27 mouse cellular contexts compared by ENCODE assay signal in the genomic region with DNA sequence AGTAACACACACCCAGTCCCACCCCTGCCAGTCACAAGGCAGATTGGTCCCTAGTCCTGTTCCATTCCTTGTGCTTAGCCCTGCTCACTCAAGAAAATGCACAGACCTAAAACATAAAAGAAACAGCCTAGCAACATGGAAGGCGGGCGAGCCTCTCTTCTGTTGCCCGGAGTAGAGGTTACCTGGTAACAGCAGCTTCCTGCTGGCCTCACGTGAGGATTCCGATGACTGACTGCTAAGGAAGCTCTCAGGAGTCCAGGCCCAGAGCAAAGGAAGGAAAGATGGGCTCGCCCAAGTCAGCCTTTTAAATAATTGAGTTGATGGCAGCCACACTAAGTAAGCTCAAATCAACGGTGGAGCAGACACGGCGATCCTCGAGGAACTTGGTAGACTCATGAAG. TPM values are rescaled to one million over a fixed set of nuclear protein-coding genes. Genes with fewer than 3 reads are reported as not detected.
DNase-seq lines count a peak whose midpoint lies in the region; ATAC-seq and TF ChIP-seq lines count a peak whose summit lies in the region.
"Had no signal": no experiment of that assay in that cellular context is flagged by ENCODE, and none has a peak within 500 bp of the region (broad histone marks: within the 10 kb centered on the region; RNA-seq: fewer than 3 reads in every experiment).

No protein-coding gene starts in this region.

- H3K36me3 ChIP-seq in heart, adult 2 months (ENCODE audit: control insufficient read depth, insufficient read depth, low read length), result no peaks in the 10 kb centered on the region; the same call in 1 of the 2 replicates
- peaks cover 48% of the 10 kb centered on the region for H3K36me3 ChIP-seq in kidney, embryonic 15.5 days
- H3K36me3 ChIP-seq: stomach, embryonic 15.5 days had no signal

- H3K79me2 ChIP-seq in heart, adult 2 months (replicated peaks; ENCODE audit: control insufficient read depth, insufficient read depth, low read length), result peaks cover 2% of the 10 kb centered on the region; the same call in 1 of the 2 replicates

- ATAC-seq in kidney, embryonic 15.5 days (replicated peaks; ENCODE audit: low FRiP score), result no peak
- ATAC-seq: CD4-positive, CD25-positive, alpha-beta regulatory T cell, adult 4 months; forebrain, embryonic 13.5 days; liver, embryonic 12.5 days had no signal

- intact Hi-C loops in heart, adult 2 months (cut with DNase I), result no loop called here
- intact Hi-C loops in heart, postnatal 10 days (cut with DNase I), result no loop called here

- 64% methylated on average over 10 of the region's 10 CpGs for WGBS in heart, adult 2 months
- 87% methylated on average over 10 of the region's 10 CpGs for WGBS in kidney, embryonic 15.5 days

- TF ChIP-seq EP300 in heart, adult 2 months (IDR thresholded peaks at IDR 0.05; ENCODE audit: insufficient read depth, low read depth, low read length), result no peak

- no peaks in the 10 kb centered on the region for H3K27me3 ChIP-seq in heart, adult 2 months (ENCODE audit: control insufficient read depth, insufficient read depth, low read length)
- no peaks in the 10 kb centered on the region for H3K27me3 ChIP-seq in kidney, embryonic 15.5 days
- H3K27me3 ChIP-seq: embryonic facial prominence, embryonic 13.5 days; forebrain, embryonic 13.5 days; heart, embryonic 12.5 days; limb, embryonic 13.5 days; liver, embryonic 12.5 days; midbrain, embryonic 12.5 days; stomach, embryonic 15.5 days had no signal

- H3K27ac ChIP-seq in heart, adult 2 months, result peak overlapping the region; percentile 80
- H3K27ac ChIP-seq in kidney, embryonic 15.5 days, result no peak overlapping the region
- H3K27ac ChIP-seq: forebrain, embryonic 13.5 days; kidney, postnatal 0 days; limb, embryonic 13.5 days; liver, embryonic 12.5 days; midbrain, embryonic 12.5 days; stomach, embryonic 15.5 days had no signal

- no peak for DNase-seq in heart, adult 2 months
- no peak for DNase-seq in heart, postnatal 10 days
- peak; percentile 36 to 66 for DNase-seq in kidney, postnatal 25 days
- DNase-seq in retina, postnatal 1 day, result peak; percentile 24
- DNase-seq in retina, embryonic 14.5 days (ENCODE audit: low spot score), result no peak
- no peak for DNase-seq in embryo, embryonic 10.5 days (ENCODE audit: low spot score)
- DNase-seq: adrenal gland, postnatal 36 days; cerebellum, adult 11-12 months; cerebellum, postnatal 14 days; heart, postnatal 14 days; lung, adult 18-20 months; lung, postnatal 10 days had no signal

- peak overlapping the region; percentile 3; the same call in 1 of the 2 replicates for H3K4me3 ChIP-seq in heart, adult 2 months
- H3K4me3 ChIP-seq in kidney, embryonic 15.5 days (replicated peaks), result no peak overlapping the region
- H3K4me3 ChIP-seq: embryonic facial prominence, embryonic 13.5 days; forebrain, embryonic 13.5 days; heart, embryonic 12.5 days; limb, embryonic 13.5 days; liver, embryonic 12.5 days; midbrain, embryonic 12.5 days; stomach, embryonic 15.5 days had no signal

- H3K9ac ChIP-seq in heart, adult 2 months (ENCODE audit: low read depth, low read length), result 0 out of 2 replicates have a peak overlapping the region, but pooled peaks have one; percentile 18
- H3K9ac ChIP-seq in kidney, embryonic 15.5 days, result no peak overlapping the region
- H3K9ac ChIP-seq: embryonic facial prominence, embryonic 13.5 days; forebrain, embryonic 13.5 days; heart, embryonic 12.5 days; limb, embryonic 13.5 days; liver, embryonic 12.5 days; midbrain, embryonic 12.5 days; stomach, embryonic 15.5 days had no signal

- TF ChIP-seq CTCF in heart, adult 2 months (IDR thresholded peaks at IDR 0.05), result no peak

- TF ChIP-seq POLR2A in heart, adult 2 months (IDR thresholded peaks at IDR 0.05; ENCODE audit: insufficient read depth, low read depth, low read length), result no peak

- peaks cover 22% of the 10 kb centered on the region for H3K4me1 ChIP-seq in heart, adult 2 months (ENCODE audit: control insufficient read depth, insufficient read depth, low read length)
- 0 out of 2 replicates have a peak, but pooled peaks cover 3% of the 10 kb centered on the region for H3K4me1 ChIP-seq in kidney, embryonic 15.5 days
- H3K4me1 ChIP-seq: stomach, embryonic 15.5 days had no signal

- no peaks in the 10 kb centered on the region for H3K9me3 ChIP-seq in kidney, embryonic 15.5 days (replicated peaks)
- H3K9me3 ChIP-seq: embryonic facial prominence, embryonic 13.5 days; forebrain, embryonic 13.5 days; limb, embryonic 13.5 days; liver, embryonic 12.5 days; midbrain, embryonic 12.5 days; stomach, embryonic 15.5 days had no signal

- H3K4me2 ChIP-seq in kidney, embryonic 15.5 days, result no peak overlapping the region
- H3K4me2 ChIP-seq: embryonic facial prominence, embryonic 13.5 days; forebrain, embryonic 13.5 days; heart, embryonic 12.5 days; limb, embryonic 13.5 days; liver, embryonic 12.5 days; midbrain, embryonic 12.5 days; stomach, embryonic 15.5 days had no signal

RNA-seq across cellular contexts. Expression of gene Plekhm2, which starts 12.8 kb away (rescaled TPM):
- total RNA-seq in heart, adult 2 months (2021), result 100 to 1,000 TPM in 1 of 2 experiments, 10 to 100 TPM in 1; 95.2 to 126 TPM
- 111 and 144 TPM in 2 replicates for polyA plus RNA-seq in heart, adult 2 months (2012; rRNA removed)
- 10 to 100 TPM; 81.0 to 83.1 TPM for total RNA-seq in heart, postnatal 10 days (2021)
- polyA plus RNA-seq in kidney, embryonic 15.5 days (2015; fragmentation: Nextera tagmentation; extraction: Ambion mirVana), result 4.7 and 6.8 TPM in 2 replicates

RNA-seq across cellular contexts. Expression of gene Slc25a34, which starts 28.3 kb away (rescaled TPM):
- total RNA-seq in heart, adult 2 months (2021), result 100 to 1,000 TPM; 118 to 132 TPM
- polyA plus RNA-seq in heart, adult 2 months (2012; rRNA removed), result 183 and 258 TPM in 2 replicates
- 10 to 100 TPM; 81.1 to 84.5 TPM for total RNA-seq in heart, postnatal 10 days (2021)
- polyA plus RNA-seq in kidney, embryonic 15.5 days (2015; fragmentation: Nextera tagmentation; extraction: Ambion mirVana), result 0.27 and 0.49 TPM in 2 replicates
- polyA plus RNA-seq: CD4-positive, CD25-positive, alpha-beta regulatory T cell, adult 4 months; embryonic facial prominence, embryonic 13.5 days; hindbrain, embryonic 11.5 days; limb, embryonic 13.5 days; liver, embryonic 12.5 days; neural tube, embryonic 14.5 days; thymus, postnatal 0 days had no signal

RNA-seq across cellular contexts. Expression of gene Rsc1a1, which starts 33.5 kb away (rescaled TPM):
- total RNA-seq in heart, adult 2 months (2021), result not detected
- 4.6 and 8.8 TPM in 2 replicates for polyA plus RNA-seq in heart, adult 2 months (2012; rRNA removed)
- 1 to 10 TPM in 1 of 2 experiments, under 1 TPM in 1; 0.19 to 3.1 TPM for total RNA-seq in heart, postnatal 10 days (2021)
- not detected in 2 replicates for polyA plus RNA-seq in kidney, embryonic 15.5 days (2015; fragmentation: Nextera tagmentation; extraction: Ambion mirVana)
- total RNA-seq: adrenal gland, adult 18-20 months; heart, postnatal 14 days; left cerebral cortex, adult 18-20 months had no signal
- polyA plus RNA-seq: CD4-positive, CD25-positive, alpha-beta regulatory T cell, adult 4 months; embryonic facial prominence, embryonic 13.5 days; kidney, postnatal 0 days; midbrain, embryonic 12.5 days; stomach, embryonic 15.5 days; thymus, postnatal 0 days had no signal

RNA-seq across cellular contexts. Expression of gene Tmem82, which starts 33.5 kb away (rescaled TPM):
- total RNA-seq in heart, adult 2 months (2021), result 10 to 100 TPM; 16.5 to 20.2 TPM
- 35.5 and 36.6 TPM in 2 replicates for polyA plus RNA-seq in heart, adult 2 months (2012; rRNA removed)
- 10 to 100 TPM; 11.2 to 15.6 TPM for total RNA-seq in heart, postnatal 10 days (2021)
- 2.7 and 3.1 TPM in 2 replicates for polyA plus RNA-seq in kidney, embryonic 15.5 days (2015; fragmentation: Nextera tagmentation; extraction: Ambion mirVana)
- polyA plus RNA-seq: CD4-positive, CD25-positive, alpha-beta regulatory T cell, adult 4 months had no signal

RNA-seq across cellular contexts. Expression of gene Fblim1, which starts 46.0 kb away (rescaled TPM):
- 100 to 1,000 TPM; 236 to 263 TPM for total RNA-seq in heart, adult 2 months (2021)
- polyA plus RNA-seq in heart, adult 2 months (2012; rRNA removed), result 297 and 303 TPM in 2 replicates
- total RNA-seq in heart, postnatal 10 days (2021), result 100 to 1,000 TPM; 241 to 248 TPM
- polyA plus RNA-seq in kidney, embryonic 15.5 days (2015; fragmentation: Nextera tagmentation; extraction: Ambion mirVana), result 71.4 and 81.3 TPM in 2 replicates

Comparison
In these comparisons a context has a peak if more than half of its experiments do, and no peak if none do; other contexts are left out.
1. DNase-seq: peak in kidney, postnatal 25 days (2 of 2) and retina, postnatal 1 day (single experiment); none in heart, adult 2 months (0 of 2), heart, postnatal 10 days (0 of 2), retina, embryonic 14.5 days (single experiment) and embryo, embryonic 10.5 days (single experiment).